Mouse (Mus musculus) liver, embryonic 14.5 days (tissue): ENCODE data around the gene Spsb2.

ENCODE experiments used
- CTCF ChIP-seq: IDR thresholded peaks from 2 replicates; pipeline ENCODE4 v1.5.1; 2016; ENCODE audit warnings: antibody characterized with exemption, low read depth, control low read depth
- EP300 ChIP-seq: IDR thresholded peaks from 2 replicates; pipeline ENCODE4 v1.6.1; 2016; ENCODE audit warnings: antibody characterized with exemption, low read depth

GRCm38 (mm10) chr6:124769101-124769765 lies 39.2 kb upstream of the Spsb2 start, which contains the start of gene Eno2:
- TF ChIP-seq CTCF (no peak), EP300 (no peak)
